Mouse (Mus musculus): ENCODE measurements at regions not wholly inside any gene's neighbourhood (a gene's known extent, or its start where the extent isn't known, plus 50 kb on each side); places are given as distances from the start of the nearest gene placed in this dataset.

DNA sequence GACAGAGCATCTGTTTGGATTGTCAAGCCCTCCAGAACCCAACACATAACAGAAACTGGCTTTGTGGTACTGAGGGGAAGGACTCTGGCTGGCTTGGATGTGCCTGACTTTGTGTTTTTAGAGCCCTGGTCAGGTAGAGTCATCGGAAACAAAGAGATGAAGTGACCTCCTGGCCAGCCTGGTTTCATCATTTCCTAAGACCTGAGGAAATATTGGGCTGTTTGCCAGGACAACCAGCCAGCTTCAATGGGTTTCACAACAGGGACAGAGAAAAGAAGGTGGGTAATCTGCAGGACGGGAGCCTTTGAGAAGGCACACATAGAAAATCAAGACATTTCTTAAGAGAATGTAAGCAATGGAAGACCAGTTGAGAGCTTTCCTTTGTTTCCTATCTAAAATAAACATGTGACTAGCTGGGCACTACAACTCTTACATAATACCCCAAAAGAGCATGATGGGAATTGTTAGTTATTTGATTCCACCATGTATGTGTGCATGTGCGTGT lies 258.1 kb upstream of the Ppargc1a start:
- Histone ChIP-seq H3K4me2 (no peak overlapping the region), H3K4me1 (replicated peaks) (no peaks in the 10 kb centered on the region), H3K4me3 (no peak overlapping the region), H3K27ac (replicated peaks) (no peak overlapping the region), H3K9ac (no peak overlapping the region), H3K27me3 (no peaks in the 10 kb centered on the region), H3K36me3 (no peaks in the 10 kb centered on the region), H3K9me3 (no peaks in the 10 kb centered on the region)
- no peak for ATAC-seq (ENCODE audit: low read depth)
- WGBS = 96% methylated on average over 3 of the region's 3 CpGs

DNA sequence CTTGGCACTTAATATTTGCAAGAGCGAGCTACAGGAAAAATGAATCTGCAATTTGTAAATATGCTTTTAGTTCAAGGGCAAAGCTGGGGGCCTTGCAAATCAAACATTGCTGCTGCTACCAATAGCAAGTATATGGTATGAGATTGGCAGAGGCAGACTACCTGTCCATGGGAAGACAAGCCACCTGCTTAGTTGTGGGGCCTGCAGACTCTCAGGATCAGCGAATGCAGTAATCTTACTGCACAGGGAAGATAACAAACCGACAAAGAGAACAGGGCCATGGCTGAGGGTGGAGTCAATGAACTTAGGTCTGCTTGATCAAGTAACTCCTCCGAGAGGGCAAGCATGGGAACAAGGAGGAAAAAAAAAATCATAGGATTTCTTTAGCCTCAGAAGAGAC lies 257.2 kb upstream of the Ppargc1a start:
- Histone ChIP-seq H3K36me3 (no peaks in the 10 kb centered on the region), H3K4me1 (replicated peaks) (no peaks in the 10 kb centered on the region), H3K9ac (no peak overlapping the region), H3K27ac (replicated peaks) (no peak overlapping the region), H3K27me3 (no peaks in the 10 kb centered on the region), H3K9me3 (no peaks in the 10 kb centered on the region), H3K4me2 (no peak overlapping the region), H3K4me3 (no peak overlapping the region)
- 87% methylated on average over 4 of the region's 4 CpGs for WGBS
- ATAC-seq (ENCODE audit: low read depth) = no peak

DNA sequence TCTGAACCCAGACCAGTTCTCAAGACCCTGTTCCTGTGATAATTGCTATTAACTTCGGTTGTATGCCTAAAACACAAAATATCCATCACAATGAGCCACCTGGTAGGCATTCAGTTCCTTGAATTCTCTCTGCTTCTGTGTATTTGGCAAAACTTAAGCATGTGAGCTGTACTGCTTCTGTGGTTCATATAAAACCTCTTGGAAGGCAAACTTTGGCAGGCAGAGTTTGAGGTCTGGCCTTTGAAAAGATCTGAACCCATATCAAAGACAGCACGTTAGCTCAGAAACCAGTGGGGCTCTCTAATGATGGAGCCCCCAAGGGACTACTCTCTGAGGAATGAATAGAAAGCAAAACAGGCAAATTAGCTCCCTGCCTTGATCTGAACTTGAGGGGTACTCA lies 256.1 kb upstream of the Ppargc1a start:
- no peaks in the 10 kb centered on the region for H3K27me3 ChIP-seq
- ATAC-seq (ENCODE audit: low read depth) = no peak
- H3K4me1 ChIP-seq (replicated peaks) = no peaks in the 10 kb centered on the region
- WGBS = 50% methylated on average over 2 of the region's 2 CpGs
- H3K9me3 ChIP-seq = no peaks in the 10 kb centered on the region
- H3K4me3 ChIP-seq = no peak overlapping the region
- no peaks in the 10 kb centered on the region for H3K36me3 ChIP-seq
- no peak overlapping the region for H3K4me2 ChIP-seq
- H3K27ac ChIP-seq (replicated peaks) = no peak overlapping the region
- no peak overlapping the region for H3K9ac ChIP-seq

DNA sequence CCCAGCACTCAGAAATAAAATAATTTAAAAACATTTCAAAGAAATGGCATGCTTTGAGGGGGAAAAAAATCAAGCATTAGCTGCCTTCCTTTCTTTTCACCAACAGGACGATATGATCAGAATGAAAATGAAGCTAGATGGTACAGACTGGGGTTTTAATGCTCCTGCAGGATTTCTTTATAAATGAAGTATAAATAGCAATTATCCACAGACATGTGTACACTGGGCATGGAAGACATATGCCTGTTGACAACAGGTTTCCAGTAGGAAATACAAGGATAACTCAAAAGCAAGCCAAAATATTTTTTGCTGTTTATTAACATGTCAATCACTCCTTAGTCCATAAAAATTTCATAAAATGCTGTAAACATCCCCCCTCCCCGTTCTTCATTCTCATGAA lies 248.7 kb upstream of the Ppargc1a start:
- WGBS = 76% methylated on average over 2 of the region's 2 CpGs
- no peak overlapping the region for H3K9ac ChIP-seq
- H3K36me3 ChIP-seq = no peaks in the 10 kb centered on the region
- 0 out of 2 replicates have a peak, but pooled peaks cover 3% of the 10 kb centered on the region for H3K4me1 ChIP-seq (replicated peaks)
- H3K9me3 ChIP-seq = no peaks in the 10 kb centered on the region
- H3K4me3 ChIP-seq = no peak overlapping the region
- no peak overlapping the region for H3K27ac ChIP-seq (replicated peaks)
- no peak overlapping the region for H3K4me2 ChIP-seq
- no peak for ATAC-seq (ENCODE audit: low read depth)
- no peaks in the 10 kb centered on the region for H3K27me3 ChIP-seq

DNA sequence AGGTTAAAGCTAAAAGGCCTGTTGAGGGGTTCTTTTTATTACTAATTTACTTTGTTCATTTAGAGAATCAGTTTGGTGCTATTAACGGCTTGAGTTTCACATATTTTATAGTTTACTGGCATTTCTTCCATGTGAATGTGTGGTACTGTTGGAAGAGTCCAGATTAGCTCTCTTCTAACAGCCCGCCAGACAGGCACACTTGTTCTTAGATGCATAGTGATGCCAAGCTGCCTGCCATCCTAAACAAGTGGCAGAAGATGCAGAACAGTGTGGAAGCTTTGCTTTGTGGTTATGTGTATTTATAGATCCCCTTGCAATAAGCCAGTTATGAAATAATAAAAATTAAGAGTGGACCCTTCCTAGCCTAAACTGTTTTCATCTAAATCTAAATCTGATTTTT lies 244.2 kb upstream of the Ppargc1a start:
- Histone ChIP-seq H3K4me1 (replicated peaks) (0 out of 2 replicates have a peak, but pooled peaks cover 3% of the 10 kb centered on the region), H3K27me3 (no peaks in the 10 kb centered on the region), H3K27ac (replicated peaks) (no peak overlapping the region), H3K9me3 (no peaks in the 10 kb centered on the region), H3K9ac (no peak overlapping the region), H3K4me2 (no peak overlapping the region), H3K4me3 (no peak overlapping the region), H3K36me3 (no peaks in the 10 kb centered on the region)
- 80% methylated on average over 2 of the region's 2 CpGs for WGBS
- no peak for ATAC-seq (ENCODE audit: low read depth)

DNA sequence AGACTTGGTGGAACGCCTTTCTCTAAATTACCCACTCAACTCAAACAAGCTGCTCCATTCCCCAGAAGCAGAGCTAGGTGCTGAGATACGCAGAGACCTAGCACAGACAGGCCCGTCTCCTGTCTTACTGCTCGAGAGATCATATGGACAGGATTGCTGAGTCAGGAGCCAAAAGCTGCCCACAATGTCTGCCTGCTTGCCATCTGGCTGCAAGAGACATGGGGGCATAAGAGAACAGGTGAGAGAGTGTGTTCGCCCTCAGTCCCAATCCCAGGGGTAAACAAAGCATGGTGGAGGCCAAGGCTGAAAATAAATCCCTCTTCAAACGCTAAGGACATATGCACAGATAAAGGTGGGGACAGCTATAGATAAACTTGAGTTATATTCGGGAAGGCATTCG lies 234.0 kb upstream of the Ppargc1a start:
- no peaks in the 10 kb centered on the region for H3K9me3 ChIP-seq
- H3K4me3 ChIP-seq = no peak overlapping the region
- no peak for ATAC-seq (ENCODE audit: low read depth)
- no peak overlapping the region for H3K4me2 ChIP-seq
- no peak overlapping the region for H3K27ac ChIP-seq (replicated peaks)
- WGBS = 81% methylated on average over 8 of the region's 8 CpGs
- 0 out of 2 replicates have a peak, but pooled peaks cover 4% of the 10 kb centered on the region for H3K4me1 ChIP-seq (replicated peaks)
- no peak overlapping the region for H3K9ac ChIP-seq
- H3K27me3 ChIP-seq = no peaks in the 10 kb centered on the region
- H3K36me3 ChIP-seq = no peaks in the 10 kb centered on the region

DNA sequence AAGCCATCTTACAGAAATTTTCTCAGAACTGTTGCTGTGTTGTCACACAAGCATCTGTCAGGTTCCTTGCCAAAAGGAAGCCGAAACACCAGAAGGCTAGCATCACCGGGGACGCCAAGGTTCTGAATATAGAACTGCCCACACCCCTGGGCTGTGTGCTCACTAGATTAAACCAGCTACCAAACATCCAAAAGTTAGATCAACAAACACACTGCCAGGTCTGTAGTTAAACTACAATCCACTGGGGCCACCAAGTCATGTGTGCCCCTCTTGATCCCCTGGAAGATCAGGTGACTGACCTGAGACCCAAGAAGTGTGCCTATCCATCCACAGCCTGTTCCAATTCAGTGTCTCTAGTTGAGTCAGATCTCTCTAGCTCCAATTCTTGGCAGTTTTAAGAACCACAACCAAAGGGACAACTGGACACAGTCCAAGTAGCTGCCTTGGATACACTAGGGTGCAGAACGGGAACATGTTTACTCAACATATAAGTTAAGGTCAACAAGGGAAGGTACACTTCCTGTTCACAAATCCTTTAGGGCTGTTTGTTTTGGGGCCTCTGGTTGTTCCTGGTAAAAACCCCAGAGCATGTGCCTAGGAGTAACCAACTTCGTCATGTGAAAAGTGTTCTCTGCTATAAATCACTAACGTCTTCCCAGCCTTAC lies 232.0 kb upstream of the Ppargc1a start:
- ATAC-seq (ENCODE audit: low read depth) = no peak
- Histone ChIP-seq H3K4me1 (replicated peaks) (0 out of 2 replicates have a peak, but pooled peaks cover 4% of the 10 kb centered on the region), H3K4me3 (no peak overlapping the region), H3K36me3 (no peaks in the 10 kb centered on the region), H3K9ac (no peak overlapping the region), H3K4me2 (no peak overlapping the region), H3K27me3 (no peaks in the 10 kb centered on the region), H3K9me3 (no peaks in the 10 kb centered on the region), H3K27ac (replicated peaks) (no peak overlapping the region)
- WGBS = 86% methylated on average over 6 of the region's 6 CpGs

DNA sequence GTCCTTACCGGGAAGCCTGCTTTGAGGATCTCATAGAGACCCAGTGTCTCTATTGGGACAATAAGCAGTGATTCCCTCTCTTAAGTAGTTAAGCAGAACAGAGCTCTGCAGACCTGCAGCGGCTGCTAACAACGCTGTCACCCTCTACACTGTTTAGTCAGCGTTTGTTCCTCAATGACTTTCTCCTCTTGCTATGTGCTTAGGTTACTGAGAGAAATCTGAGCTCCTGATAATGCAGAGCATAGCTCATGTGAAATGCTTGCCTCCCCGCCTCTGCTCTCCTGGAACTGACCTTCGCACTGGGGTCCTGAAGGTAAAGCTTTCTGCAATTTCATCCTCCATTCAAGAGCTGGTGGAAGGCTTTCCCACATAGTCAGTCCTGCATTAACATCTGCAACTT lies 226.6 kb upstream of the Ppargc1a start:
- 0 out of 2 replicates have a peak, but pooled peaks cover 4% of the 10 kb centered on the region for H3K4me1 ChIP-seq (replicated peaks)
- H3K9ac ChIP-seq = no peak overlapping the region
- no peaks in the 10 kb centered on the region for H3K36me3 ChIP-seq
- H3K27ac ChIP-seq (replicated peaks) = no peak overlapping the region
- 55% methylated on average over 6 of the region's 6 CpGs for WGBS
- H3K9me3 ChIP-seq = no peaks in the 10 kb centered on the region
- H3K4me3 ChIP-seq = no peak overlapping the region
- no peak overlapping the region for H3K4me2 ChIP-seq
- ATAC-seq (ENCODE audit: low read depth) = no peak
- no peaks in the 10 kb centered on the region for H3K27me3 ChIP-seq

DNA sequence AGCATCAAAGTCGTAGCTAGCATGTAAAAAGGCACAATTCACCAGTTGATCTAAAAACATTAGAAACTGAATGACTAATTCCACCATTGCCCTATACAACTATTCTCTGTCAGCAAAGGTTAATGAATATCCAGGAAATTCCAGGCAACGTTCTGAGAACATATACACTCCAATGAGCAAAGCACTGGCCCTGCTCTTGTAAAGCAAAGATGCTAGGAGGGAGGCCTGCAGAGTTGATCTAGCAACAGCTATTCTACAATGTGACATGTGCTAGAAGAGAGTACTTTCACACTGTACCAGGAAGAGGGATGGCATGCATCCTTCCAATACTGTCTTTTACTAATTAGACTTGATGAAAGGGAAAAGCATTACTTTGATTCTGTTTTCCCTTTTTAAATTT lies 225.4 kb upstream of the Ppargc1a start:
- 66% methylated on average over 2 of the region's 2 CpGs for WGBS
- Histone ChIP-seq H3K4me2 (no peak overlapping the region), H3K9ac (no peak overlapping the region), H3K4me3 (no peak overlapping the region), H3K4me1 (replicated peaks) (0 out of 2 replicates have a peak, but pooled peaks cover 4% of the 10 kb centered on the region), H3K36me3 (no peaks in the 10 kb centered on the region), H3K27me3 (no peaks in the 10 kb centered on the region), H3K9me3 (no peaks in the 10 kb centered on the region), H3K27ac (replicated peaks) (no peak overlapping the region)
- no peak for ATAC-seq (ENCODE audit: low read depth)

DNA sequence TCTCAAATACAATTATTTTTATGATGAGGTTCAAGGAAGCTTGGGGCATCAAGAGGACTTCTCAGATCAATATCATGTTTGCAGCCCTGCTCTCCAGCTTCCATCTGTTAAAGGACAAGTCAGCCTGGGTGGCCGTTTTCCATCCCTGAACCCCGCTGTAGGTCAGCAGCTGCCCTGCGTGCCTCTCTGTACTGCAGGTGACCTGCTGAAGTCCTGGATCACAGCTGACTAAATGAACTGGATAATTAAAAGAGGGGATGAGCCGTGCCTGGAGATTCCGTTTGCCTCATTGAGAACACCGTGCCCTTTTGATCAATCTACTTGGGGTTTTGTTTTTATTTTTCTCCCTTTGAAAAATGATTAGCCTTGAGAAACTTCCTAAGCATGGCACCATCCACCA lies 221.2 kb upstream of the Ppargc1a start:
- Histone ChIP-seq H3K4me3 (no peak overlapping the region), H3K4me1 (replicated peaks) (no peaks in the 10 kb centered on the region), H3K9me3 (no peaks in the 10 kb centered on the region), H3K4me2 (no peak overlapping the region), H3K9ac (no peak overlapping the region), H3K27me3 (no peaks in the 10 kb centered on the region), H3K36me3 (no peaks in the 10 kb centered on the region), H3K27ac (replicated peaks) (no peak overlapping the region)
- WGBS = 73% methylated on average over 6 of the region's 6 CpGs
- no peak for ATAC-seq (ENCODE audit: low read depth)

DNA sequence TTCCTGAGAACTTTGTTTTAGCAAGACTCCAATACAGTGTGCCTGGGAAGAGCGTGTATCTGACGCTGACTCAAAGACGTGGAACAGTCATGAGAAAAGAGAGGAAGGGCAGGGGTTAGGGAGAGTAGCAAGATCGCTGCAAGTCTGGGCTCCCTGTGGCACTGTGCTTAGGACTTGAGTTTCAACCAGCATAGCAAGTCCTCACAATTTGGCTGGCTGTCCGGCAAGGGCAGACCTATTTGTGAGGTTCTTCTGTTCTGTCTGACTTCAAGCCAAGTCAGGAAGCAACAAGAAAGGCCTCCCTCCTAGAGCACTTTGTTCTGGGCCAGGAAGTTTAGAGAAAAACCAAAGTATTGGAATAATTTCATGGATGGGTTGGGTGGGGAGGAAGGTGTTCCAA lies 216.0 kb upstream of the Ppargc1a start:
- Histone ChIP-seq H3K4me1 (replicated peaks) (0 out of 2 replicates have a peak, but pooled peaks cover 4% of the 10 kb centered on the region), H3K9me3 (no peaks in the 10 kb centered on the region), H3K9ac (no peak overlapping the region), H3K27me3 (no peaks in the 10 kb centered on the region), H3K4me3 (no peak overlapping the region), H3K36me3 (no peaks in the 10 kb centered on the region), H3K27ac (replicated peaks) (no peak overlapping the region), H3K4me2 (no peak overlapping the region)
- no peak for ATAC-seq (ENCODE audit: low read depth)
- 69% methylated on average over 5 of the region's 5 CpGs for WGBS

DNA sequence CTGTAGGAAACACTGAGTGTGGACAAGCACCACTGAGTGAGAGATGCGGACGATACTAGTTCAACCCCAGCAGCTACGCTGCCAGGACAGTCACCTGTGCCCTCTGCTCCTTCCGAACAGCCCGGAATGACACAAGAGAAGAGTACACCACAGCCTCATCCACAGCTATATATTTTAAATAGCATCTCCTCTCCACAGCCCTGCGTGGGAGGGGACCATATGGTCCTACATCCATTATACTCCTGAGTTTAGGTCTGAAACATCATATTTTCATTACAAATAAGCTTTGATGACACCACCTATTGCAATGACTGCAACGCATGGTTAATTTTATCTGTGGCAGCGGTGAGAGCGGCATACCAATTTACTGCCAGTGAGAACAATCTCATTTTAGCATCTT lies 215.6 kb upstream of the Ppargc1a start:
- no peak overlapping the region for H3K4me2 ChIP-seq
- no peaks in the 10 kb centered on the region for H3K36me3 ChIP-seq
- WGBS = 82% methylated on average over 9 of the region's 9 CpGs
- H3K4me3 ChIP-seq = no peak overlapping the region
- H3K9ac ChIP-seq = no peak overlapping the region
- no peak for ATAC-seq (ENCODE audit: low read depth)
- 0 out of 2 replicates have a peak, but pooled peaks cover 4% of the 10 kb centered on the region for H3K4me1 ChIP-seq (replicated peaks)
- H3K27me3 ChIP-seq = no peaks in the 10 kb centered on the region
- no peaks in the 10 kb centered on the region for H3K9me3 ChIP-seq
- no peak overlapping the region for H3K27ac ChIP-seq (replicated peaks)

All from neural tube, embryonic 13.5 days (tissue).